Mouse (Mus musculus) megakaryocyte, embryonic 14.5 days (primary cell): ENCODE results near the gene Zcchc24. TPM values are rescaled to one million over a fixed set of nuclear protein-coding genes. Genes with fewer than 3 reads are reported as not detected.

Source experiments
- H3K27me3 ChIP-seq: replicated peaks from 2 replicates; pipeline ENCODE3; 2012; ENCODE audit warnings: inconsistent platforms
- H3K36me3 ChIP-seq: replicated peaks from 2 replicates; pipeline ENCODE3; 2012; ENCODE audit warnings: low read length, inconsistent platforms, mixed read lengths
- H3K4me1 ChIP-seq: 2 replicates; pipeline ENCODE4 v1.6.1; 2012; ENCODE audit warnings: inconsistent platforms
- H3K4me3 ChIP-seq: replicated peaks from 2 replicates; pipeline ENCODE3; 2012; ENCODE audit warnings: moderate library complexity, mild to moderate bottlenecking, inconsistent platforms
- H3K9me3 ChIP-seq: 2 replicates; pipeline ENCODE4 v1.6.1; 2012; ENCODE audit warnings: inconsistent platforms
- FLI1 ChIP-seq: IDR thresholded peaks from 2 replicates; pipeline ENCODE4 v1.6.1; 2012; ENCODE audit warnings: low read length, inconsistent platforms, mixed read lengths
- GATA1 ChIP-seq: IDR thresholded peaks from 3 replicates; pipeline ENCODE4 v1.6.1; 2012; ENCODE audit warnings: mixed read lengths, low read length, inconsistent platforms, borderline replicate concordance
- polyA plus RNA-seq: library from polyadenylated mRNA; stranded (reverse); fragments of >175 nt; gene quantifications from 2 replicates; pipeline ENCODE4 v1.2.3, GENCODE M21; 2012; ENCODE audit warnings: low replicate concordance; ENCODE audit not compliant: insufficient read depth

Zcchc24 gene
- polyA plus RNA-seq, 1 experiment: 1.7 TPM

GRCm38 (mm10) chr14:25750448-25751015, 18.3 kb downstream of the Zcchc24 start:
- Histone ChIP-seq H3K9me3 (no peaks in the 10 kb centered on the region), H3K4me3 (no peak overlapping the region), H3K36me3 (no peaks in the 10 kb centered on the region), H3K27me3 (peaks cover 88% of the 10 kb centered on the region), H3K4me1 (peaks cover 15% of the 10 kb centered on the region)
- TF ChIP-seq FLI1: no peak
- TF ChIP-seq GATA1: no peak

DNA sequence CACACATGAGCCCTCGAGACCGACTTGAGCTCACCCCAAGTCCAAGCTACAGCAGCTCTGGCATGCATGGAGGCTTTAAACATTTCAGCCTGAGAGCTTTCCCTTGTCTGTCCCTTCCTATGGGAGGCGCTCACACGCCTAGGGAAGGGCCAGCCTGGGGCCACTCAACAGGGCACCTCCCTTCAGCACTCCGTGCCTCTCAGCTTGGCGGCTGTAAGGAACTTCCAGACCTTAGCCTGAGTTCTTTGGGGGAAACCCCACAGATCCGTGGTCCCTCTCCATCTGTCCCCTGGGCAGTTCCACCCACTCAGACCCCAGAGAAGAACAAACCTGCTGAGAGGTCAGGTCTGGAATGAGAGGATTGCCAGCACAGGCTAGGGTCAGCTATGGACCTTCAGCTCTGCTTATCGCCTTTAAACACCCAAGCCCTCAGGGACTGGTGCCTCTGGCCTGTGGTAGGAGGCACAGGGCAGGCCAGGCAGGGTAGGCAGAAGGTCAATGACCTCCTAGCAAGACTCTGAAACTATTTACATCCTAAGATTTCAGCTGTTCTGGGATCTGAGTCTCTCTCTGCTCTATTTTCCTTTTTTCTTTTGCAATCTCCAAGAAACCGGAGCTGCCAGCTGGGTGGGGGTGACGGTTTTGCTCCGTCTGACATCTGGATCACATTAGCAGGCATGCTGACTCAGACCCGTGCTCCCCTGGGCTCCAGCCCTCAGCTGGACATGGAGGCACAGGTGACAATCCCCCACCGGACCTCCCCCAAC, 19.5 kb downstream of the Zcchc24 start:
- H3K27me3 ChIP-seq: peaks cover 87% of the 10 kb centered on the region
- no peaks in the 10 kb centered on the region for H3K9me3 ChIP-seq
- no peaks in the 10 kb centered on the region for H3K36me3 ChIP-seq
- H3K4me3 ChIP-seq: no peak overlapping the region
- no peak for TF ChIP-seq GATA1
- H3K4me1 ChIP-seq: peaks cover 27% of the 10 kb centered on the region

- H3K4me3 ChIP-seq: no peak overlapping the region
- H3K36me3 ChIP-seq: no peaks in the 10 kb centered on the region
- H3K9me3 ChIP-seq: peaks cover 3% of the 10 kb centered on the region; the same call in 1 of the 2 replicates
- peaks cover 91% of the 10 kb centered on the region for H3K27me3 ChIP-seq
- peaks cover 27% of the 10 kb centered on the region for H3K4me1 ChIP-seq
- TF ChIP-seq FLI1 (no peak), GATA1 (no peak)
Observed at GRCm38 (mm10) chr14:25747996-25748756, 20.7 kb downstream of the Zcchc24 start.

GRCm38 (mm10) chr14:25746971-25747945, 21.6 kb downstream of the Zcchc24 start:
- no peak overlapping the region for H3K4me3 ChIP-seq
- TF ChIP-seq GATA1 (no peak), FLI1 (no peak)
- H3K4me1 ChIP-seq: peaks cover 27% of the 10 kb centered on the region

DNA sequence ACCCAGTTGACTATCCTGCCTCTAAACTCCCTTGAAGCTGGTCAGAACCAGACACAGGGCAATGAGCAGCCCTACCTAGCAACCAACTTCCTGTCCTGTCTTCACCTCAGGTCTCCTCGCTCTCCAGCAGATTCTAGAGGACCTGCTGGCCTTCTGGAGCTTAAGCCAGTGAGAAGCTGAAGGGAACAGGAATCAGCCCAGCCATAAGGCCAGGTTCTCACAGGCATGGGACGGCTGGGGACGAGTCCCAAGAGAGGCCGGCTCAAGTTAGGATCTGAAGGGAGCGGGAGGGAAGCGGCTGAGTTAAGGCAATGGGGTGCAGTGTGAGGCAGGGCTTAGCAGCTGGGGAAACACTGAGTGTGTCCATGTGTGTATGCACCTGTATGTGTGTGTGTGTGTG, 22.5 kb downstream of the Zcchc24 start:
- peaks cover 27% of the 10 kb centered on the region for H3K4me1 ChIP-seq
- peaks cover 94% of the 10 kb centered on the region for H3K27me3 ChIP-seq
- peaks cover 3% of the 10 kb centered on the region; the same call in 1 of the 2 replicates for H3K9me3 ChIP-seq
- TF ChIP-seq GATA1 (no peak), FLI1 (no peak)
- H3K4me3 ChIP-seq: peak overlapping the region; percentile 31
- no peaks in the 10 kb centered on the region for H3K36me3 ChIP-seq

More at GRCm38 (mm10) chr14:25746971-25747945, 21.6 kb downstream of the Zcchc24 start:
- peaks cover 96% of the 10 kb centered on the region for H3K27me3 ChIP-seq
- peaks cover 3% of the 10 kb centered on the region; the same call in 1 of the 2 replicates for H3K9me3 ChIP-seq
- H3K36me3 ChIP-seq: no peaks in the 10 kb centered on the region

- Histone ChIP-seq H3K27me3 (peaks cover 94% of the 10 kb centered on the region), H3K4me1 (peaks cover 31% of the 10 kb centered on the region), H3K36me3 (no peaks in the 10 kb centered on the region), H3K4me3 (peak overlapping the region; percentile 34), H3K9me3 (peaks cover 3% of the 10 kb centered on the region; the same call in 1 of the 2 replicates)
- no peak for TF ChIP-seq FLI1
- TF ChIP-seq GATA1: no peak
Observed at GRCm38 (mm10) chr14:25745365-25746184, 23.3 kb downstream of the Zcchc24 start.

- Histone ChIP-seq H3K36me3 (no peaks in the 10 kb centered on the region), H3K27me3 (peaks cover 92% of the 10 kb centered on the region), H3K4me3 (no peak overlapping the region), H3K9me3 (peaks cover 3% of the 10 kb centered on the region; the same call in 1 of the 2 replicates), H3K4me1 (peaks cover 35% of the 10 kb centered on the region)
- TF ChIP-seq GATA1: no peak
- no peak for TF ChIP-seq FLI1
Observed at GRCm38 (mm10) chr14:25742943-25743342, 25.9 kb downstream of the Zcchc24 start.

- peaks cover 33% of the 10 kb centered on the region for H3K4me1 ChIP-seq
Observed at GRCm38 (mm10) chr14:25741840-25742367, 26.9 kb downstream of the Zcchc24 start.

More at GRCm38 (mm10) chr14:25741840-25742367, 26.9 kb downstream of the Zcchc24 start:
- H3K27me3 ChIP-seq: peaks cover 92% of the 10 kb centered on the region
- TF ChIP-seq FLI1 (no peak), GATA1 (no peak)
- peaks cover 3% of the 10 kb centered on the region; the same call in 1 of the 2 replicates for H3K9me3 ChIP-seq
- H3K4me3 ChIP-seq: no peak overlapping the region
- H3K36me3 ChIP-seq: no peaks in the 10 kb centered on the region
